Mouse (Mus musculus) forebrain, embryonic 14.5 days (tissue): ENCODE data around the gene Olfr434. TPM values are rescaled to one million over a fixed set of nuclear protein-coding genes. Genes with fewer than 3 reads are reported as not detected.
A peak's percentile ranks its signal among the peaks of the same experiment; 100 is the strongest.
"Not testable (repeated sequence)": the region's sequence is repeated elsewhere in the genome, so short reads cannot be mapped to it uniquely, and the experiment has no call there.

Source experiments
- ATAC-seq: fragments of 200-750 bp; cut with Nextera tagmentation; 2 replicates; pipeline ENCODE4 v1.8.0; 2017; ENCODE audit warnings: mild to moderate bottlenecking, moderate library complexity
- DNase-seq: peaks from one replicate; pipeline ENCODE4 v3.0.0-alpha.2; 2015; ENCODE audit warnings: low spot score
- H3K27ac ChIP-seq: fragments of 300-500 bp; sonication (generic); 2 replicates; pipeline ENCODE4 v1.5.1; 2014; ENCODE audit warnings: low read depth, mild to moderate bottlenecking, control low read depth, low read length, moderate library complexity
- H3K27me3 ChIP-seq: fragments of 300-500 bp; sonication (generic); replicated peaks from 2 replicates; pipeline ENCODE4 v1.6.1; 2014; ENCODE audit warnings: low read length, control low read depth, mixed read lengths; ENCODE audit not compliant: control insufficient read depth, insufficient read depth
- H3K36me3 ChIP-seq: fragments of 300-500 bp; sonication (generic); 2 replicates; pipeline ENCODE4 v1.6.1; 2014; ENCODE audit warnings: low read length, control low read depth; ENCODE audit not compliant: control insufficient read depth, insufficient read depth
- H3K4me1 ChIP-seq: fragments of 300-500 bp; sonication (generic); 2 replicates; pipeline ENCODE4 v1.6.1; 2014; ENCODE audit warnings: antibody characterized with exemption, low read length, control low read depth; ENCODE audit not compliant: control insufficient read depth, insufficient read depth
- H3K4me2 ChIP-seq: fragments of 300-500 bp; sonication (generic); 2 replicates; pipeline ENCODE4 v1.6.1; 2014; ENCODE audit warnings: mild to moderate bottlenecking, control low read depth, low read length
- H3K4me3 ChIP-seq: fragments of 300-500 bp; sonication (generic); 2 replicates; pipeline ENCODE4 v1.5.1; 2014; ENCODE audit warnings: low read depth, low read length, control low read depth
- H3K9ac ChIP-seq: fragments of 300-500 bp; sonication (generic); 2 replicates; pipeline ENCODE4 v1.6.1; 2014; ENCODE audit warnings: mild to moderate bottlenecking, low read length, control low read depth, moderate library complexity
- H3K9me3 ChIP-seq: fragments of 300-500 bp; sonication (generic); replicated peaks from 2 replicates; pipeline ENCODE4 v1.6.1; 2016; ENCODE audit warnings: low read length, control low read depth, mixed read lengths; ENCODE audit not compliant: control insufficient read depth
- WGBS: fragments of 180-500 bp; shearing (Covaris S2); extraction: QIAGEN DNeasy Blood & Tissue Kit; methylation state at CpG from one replicate; pipeline ENCODE4 v1.1.7; 2014; 5-methylcytosine and 5-hydroxymethylcytosine counted together
- polyA plus RNA-seq: library from polyadenylated mRNA; unstranded; fragments of >200 nt; fragmentation: Nextera tagmentation; extraction: Ambion mirVana; gene quantifications from 2 replicates; pipeline ENCODE4 v1.2.1, GENCODE M21; 2014

Olfr434 gene
- polyA plus RNA-seq = not detected in 2 replicates

GRCm38 (mm10) chr6:43212873-43213272 lies at the start of gene Olfr434:
Gene Olfr434, plus strand, starts transcription at chr6:43213021.
- H3K4me3 ChIP-seq, ATAC-seq, H3K27me3 ChIP-seq, H3K9me3 ChIP-seq, H3K36me3 ChIP-seq, DNase-seq, H3K4me1 ChIP-seq, H3K27ac ChIP-seq, H3K9ac ChIP-seq, H3K4me2 ChIP-seq: not testable (repeated sequence)

DNA sequence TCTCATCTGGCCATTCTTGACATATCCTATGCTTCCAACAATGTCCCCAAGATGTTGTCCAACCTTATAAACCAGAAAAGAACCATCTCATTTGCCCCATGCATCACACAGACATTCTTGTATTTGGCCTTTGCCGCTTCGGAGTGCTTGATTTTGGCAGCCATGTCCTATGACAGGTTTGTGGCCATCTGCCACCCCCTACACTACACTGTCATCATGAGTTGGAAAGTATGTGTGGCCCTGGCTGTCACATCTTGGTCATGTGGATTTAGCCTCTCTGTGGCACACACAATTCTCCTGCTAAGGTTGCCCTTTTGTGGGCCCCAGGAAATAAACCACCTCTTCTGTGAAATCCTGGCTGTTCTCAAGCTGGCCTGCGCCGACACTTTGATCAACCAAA lies 45.6 kb upstream of the Olfr434 start:
- no peak for ATAC-seq
- Histone ChIP-seq H3K27ac (no peak overlapping the region), H3K9ac (no peak overlapping the region), H3K4me2 (no peak overlapping the region), H3K4me3 (no peak overlapping the region), H3K36me3 (no peaks in the 10 kb centered on the region), H3K27me3 (no peaks in the 10 kb centered on the region), H3K9me3 (no peaks in the 10 kb centered on the region), H3K4me1 (no peaks in the 10 kb centered on the region)
- no peak for DNase-seq
- WGBS = 91% methylated on average over 4 of the region's 4 CpGs

DNA sequence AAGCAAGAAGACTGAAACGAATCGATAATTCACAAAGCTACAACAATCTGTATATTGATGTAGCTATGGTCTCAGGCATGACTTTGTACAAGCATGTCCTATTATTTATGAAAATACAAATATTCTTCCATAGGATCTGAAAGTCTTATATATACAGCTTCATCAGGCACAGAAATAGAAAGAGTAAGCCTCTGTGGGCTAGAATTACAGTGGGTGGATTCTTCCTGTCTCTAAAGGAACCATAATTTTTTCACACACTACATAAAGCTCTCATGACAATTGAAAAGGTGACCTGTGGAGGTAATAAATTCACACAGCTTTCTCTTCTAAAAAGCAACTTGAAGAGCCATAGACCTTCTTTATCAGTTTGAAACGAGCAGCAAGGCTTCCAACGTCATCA lies 41.0 kb upstream of the Olfr434 start, which contains the start of gene Olfr13:
Olfr13 (plus strand) TSS at position 301 of the 400 bp plus-strand sequence.
- DNase-seq = no peak
- ATAC-seq = no peak
- Histone ChIP-seq H3K36me3 (no peaks in the 10 kb centered on the region), H3K27ac (no peak within 1 kb of the TSS), H3K9ac (no peak within 1 kb of the TSS), H3K4me3 (no peak within 1 kb of the TSS), H3K4me1 (no peaks in the 10 kb centered on the region), H3K9me3 (no peaks in the 10 kb centered on the region), H3K4me2 (no peak within 1 kb of the TSS), H3K27me3 (no peaks in the 10 kb centered on the region)
- WGBS = 80% methylated on average over 4 of the region's 4 CpGs

DNA sequence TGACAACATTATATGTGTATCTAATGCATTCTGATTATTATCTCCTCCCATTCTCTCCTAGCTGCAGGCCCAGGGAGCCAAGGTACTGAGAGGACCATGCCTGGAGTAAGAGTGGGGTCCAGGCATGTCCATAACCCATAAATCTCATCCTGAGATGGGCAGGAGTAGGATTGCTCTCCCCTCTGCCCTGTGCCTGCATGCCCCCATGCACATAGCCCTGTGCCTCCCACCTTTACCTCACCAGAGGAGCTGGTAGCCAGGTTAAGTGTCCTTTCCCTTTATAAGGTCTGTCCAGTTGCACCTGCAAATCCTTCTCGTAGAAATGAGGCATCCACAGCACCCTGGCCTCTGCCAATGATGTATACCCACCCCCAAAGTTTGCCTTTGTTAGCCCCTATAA lies 34.7 kb upstream of the Olfr434 start:
- 71% methylated on average over 1 of the region's 1 CpGs for WGBS
- H3K4me3 ChIP-seq = no peak overlapping the region
- ATAC-seq (no peak; the same call in 1 of the 2 replicates), DNase-seq (no peak)
- no peak overlapping the region for H3K4me2 ChIP-seq
- H3K9me3 ChIP-seq = no peaks in the 10 kb centered on the region
- H3K9ac ChIP-seq = no peak overlapping the region
- 0 out of 2 replicates have a peak, but pooled peaks cover 2% of the 10 kb centered on the region for H3K4me1 ChIP-seq
- no peaks in the 10 kb centered on the region for H3K27me3 ChIP-seq
- no peaks in the 10 kb centered on the region for H3K36me3 ChIP-seq
- no peak overlapping the region for H3K27ac ChIP-seq

DNA sequence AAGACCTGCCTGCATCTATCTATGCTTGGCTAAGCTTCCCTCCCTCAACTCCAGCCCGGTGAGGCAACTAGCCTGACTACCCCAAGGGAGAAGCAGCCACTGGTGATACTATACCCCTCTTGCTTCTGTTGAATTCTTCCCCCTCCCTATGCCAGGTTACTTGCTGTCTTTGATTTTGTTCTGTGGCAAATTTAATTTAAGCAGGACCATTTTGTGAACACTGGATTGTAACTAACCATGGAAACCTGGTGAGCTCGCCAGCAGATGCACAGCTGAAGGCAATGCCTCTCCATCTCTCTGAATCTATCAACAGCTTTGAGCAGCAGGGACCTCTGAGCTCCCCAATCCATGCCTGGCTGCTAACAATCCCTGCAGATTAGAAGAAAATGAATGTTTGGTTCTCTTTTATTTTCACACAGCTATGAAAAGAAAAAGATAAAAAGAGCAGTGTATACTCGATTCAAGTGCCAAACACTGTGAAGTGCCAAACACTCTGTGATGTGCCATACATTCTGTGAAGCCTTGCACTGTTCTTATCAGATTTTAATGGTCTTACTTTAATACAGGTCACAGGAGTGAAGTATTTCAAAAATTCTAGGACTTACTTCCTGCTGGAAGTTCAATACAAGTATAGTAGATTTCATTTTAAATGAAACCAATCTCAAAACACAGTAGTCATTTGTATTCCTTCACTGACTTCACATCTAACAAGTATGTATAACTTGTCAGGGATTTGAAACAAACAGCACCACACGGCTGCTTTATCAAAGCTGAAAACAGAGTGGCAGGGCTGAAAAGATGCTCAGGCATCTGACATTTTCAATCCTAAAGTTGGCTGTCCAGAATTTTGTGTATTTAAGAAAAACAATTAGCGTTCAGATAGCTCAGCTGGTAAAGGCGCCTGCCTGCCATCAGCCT lies 34.0 kb upstream of the Olfr434 start:
- H3K36me3 ChIP-seq = no peaks in the 10 kb centered on the region
- DNase-seq = peak; percentile 47
- H3K27ac ChIP-seq = no peak overlapping the region
- 47% methylated on average over 6 of the region's 6 CpGs for WGBS
- no peaks in the 10 kb centered on the region for H3K9me3 ChIP-seq
- ATAC-seq = peak; percentile 66; the same call in 1 of the 2 replicates
- H3K4me1 ChIP-seq = 0 out of 2 replicates have a peak, but pooled peaks cover 2% of the 10 kb centered on the region
- H3K9ac ChIP-seq = no peak overlapping the region
- no peak overlapping the region for H3K4me3 ChIP-seq
- no peak overlapping the region for H3K4me2 ChIP-seq
- H3K27me3 ChIP-seq = no peaks in the 10 kb centered on the region

DNA sequence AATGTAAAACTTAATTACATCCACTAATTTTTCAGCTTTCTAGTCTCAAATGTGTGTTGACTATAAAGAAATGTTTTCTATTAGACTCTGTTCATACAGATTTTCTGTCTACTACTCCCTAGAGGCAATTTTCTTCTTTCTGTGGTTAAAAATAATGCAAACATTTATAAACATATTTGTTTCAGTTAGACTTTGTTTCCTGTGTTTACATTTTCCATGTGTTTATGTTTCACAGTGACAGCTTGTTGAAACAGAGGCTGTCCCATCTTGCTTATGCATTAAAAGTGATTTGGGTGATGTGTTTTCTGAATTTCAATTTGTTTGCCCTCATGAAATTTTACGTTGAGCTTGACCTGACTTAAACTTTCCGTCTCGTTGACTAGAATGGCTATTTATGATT lies 21.8 kb upstream of the Olfr434 start:
- Histone ChIP-seq H3K4me3 (no peak overlapping the region), H3K4me1 (no peaks in the 10 kb centered on the region), H3K27ac (no peak overlapping the region), H3K36me3 (no peaks in the 10 kb centered on the region), H3K9me3 (no peaks in the 10 kb centered on the region), H3K27me3 (no peaks in the 10 kb centered on the region), H3K9ac (no peak overlapping the region), H3K4me2 (no peak overlapping the region)
- DNase-seq (no peak), ATAC-seq (no peak)
- WGBS = 83% methylated on average over 3 of the region's 3 CpGs

GRCm38 (mm10) chr6:43196781-43197180 lies 16.0 kb upstream of the Olfr434 start, which contains the start of gene Olfr435:
Gene Olfr435, plus strand, starts transcription at chr6:43197146.
- Histone ChIP-seq H3K27me3 (no peaks in the 10 kb centered on the region), H3K4me3 (no peak within 1 kb of the TSS), H3K9ac (no peak within 1 kb of the TSS), H3K4me1 (no peaks in the 10 kb centered on the region), H3K4me2 (no peak within 1 kb of the TSS), H3K36me3 (no peaks in the 10 kb centered on the region), H3K27ac (no peak within 1 kb of the TSS), H3K9me3 (no peaks in the 10 kb centered on the region)
- DNase-seq = no peak
- no peak for ATAC-seq

DNA sequence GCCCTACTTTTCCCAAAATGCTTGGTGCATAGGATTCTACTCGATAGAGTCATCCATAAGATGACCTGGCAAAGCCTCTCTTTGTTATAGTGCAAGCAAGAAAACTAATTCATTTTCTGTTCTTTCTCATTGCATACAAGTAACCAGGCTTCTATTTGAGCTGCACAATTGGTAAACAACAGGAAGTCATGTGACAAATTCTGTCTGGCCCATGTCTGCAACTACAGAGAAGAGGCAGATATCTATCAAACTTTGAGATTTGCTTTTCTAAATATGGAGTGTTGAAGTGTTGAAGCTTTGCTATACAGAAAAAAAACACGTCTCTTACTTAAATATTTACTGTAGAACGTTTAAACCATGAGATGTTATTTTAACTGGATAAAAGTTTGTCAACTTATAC lies 14.7 kb upstream of the Olfr434 start:
- Histone ChIP-seq H3K27me3 (no peaks in the 10 kb centered on the region), H3K36me3 (no peaks in the 10 kb centered on the region), H3K4me1 (no peaks in the 10 kb centered on the region), H3K9ac (no peak overlapping the region), H3K4me2 (no peak overlapping the region), H3K9me3 (no peaks in the 10 kb centered on the region), H3K27ac (no peak overlapping the region), H3K4me3 (no peak overlapping the region)
- ATAC-seq (no peak), DNase-seq (no peak)
- WGBS = 81% methylated on average over 3 of the region's 3 CpGs

GRCm38 (mm10) chr6:43202786-43203185 lies 10.0 kb upstream of the Olfr434 start:
- DNase-seq (no peak), ATAC-seq (no peak)
- H3K9me3 ChIP-seq = no peaks in the 10 kb centered on the region
- H3K9ac ChIP-seq = no peak overlapping the region
- H3K4me3 ChIP-seq = no peak overlapping the region
- no peaks in the 10 kb centered on the region for H3K27me3 ChIP-seq
- no peaks in the 10 kb centered on the region for H3K36me3 ChIP-seq
- H3K4me1 ChIP-seq = no peaks in the 10 kb centered on the region
- H3K27ac ChIP-seq = no peak overlapping the region
- no peak overlapping the region for H3K4me2 ChIP-seq
